Mouse (Mus musculus) kidney, adult 11 months (tissue): ENCODE measurements at regions not wholly inside any gene's neighbourhood (a gene's known extent, or its start where the extent isn't known, plus 50 kb on each side); places are given as distances from the start of the nearest gene placed in this dataset.

Experiments
- DNase-seq: peaks from one replicate; pipeline ENCODE4 v3.0.0; 2022

DNA sequence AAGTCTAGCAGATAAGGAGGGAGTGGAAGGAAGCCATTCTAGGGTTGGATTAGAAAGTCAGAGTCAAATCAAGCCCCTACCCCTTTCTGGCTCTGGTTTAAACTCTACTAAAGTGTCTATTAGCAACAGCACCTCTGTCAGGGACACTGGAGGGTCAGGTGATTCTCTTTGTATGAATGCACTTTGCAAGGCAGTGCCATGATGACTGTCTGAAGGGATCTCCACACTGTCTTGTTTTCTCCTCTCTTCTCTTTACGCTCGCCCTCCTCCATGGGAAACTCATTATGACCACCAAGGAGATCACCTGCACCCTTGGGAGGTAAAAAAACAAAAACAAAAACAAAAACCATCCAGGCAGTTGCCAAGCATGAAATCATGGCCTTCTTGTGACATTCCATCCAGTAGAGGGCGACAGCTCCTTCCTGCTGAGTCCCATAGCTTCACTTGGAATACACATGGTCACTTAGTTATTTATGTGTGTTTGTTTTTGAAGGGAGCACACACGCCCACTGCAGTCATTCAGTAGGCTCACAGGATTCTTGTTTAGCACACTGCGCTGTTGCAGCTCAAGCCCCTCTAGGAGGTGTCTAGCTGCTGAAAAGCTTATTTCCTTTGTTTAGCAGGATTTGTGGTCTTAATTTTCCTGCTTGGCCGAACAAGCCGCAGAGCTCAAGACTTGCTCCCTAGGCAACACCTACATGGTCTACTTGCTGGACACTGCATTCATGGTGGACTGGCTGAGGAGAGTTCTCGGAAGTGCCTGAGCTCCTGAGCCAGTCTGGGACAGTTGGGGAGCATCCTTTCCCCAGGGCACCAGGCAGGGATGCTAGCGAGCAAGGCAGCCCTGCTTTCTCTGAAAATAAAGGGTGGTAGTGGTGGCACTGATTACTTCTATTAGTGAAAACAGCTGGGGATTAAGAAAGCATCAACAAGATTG lies 195.2 kb upstream of the Bmper start:
- DNase-seq = peak; percentile 54

DNA sequence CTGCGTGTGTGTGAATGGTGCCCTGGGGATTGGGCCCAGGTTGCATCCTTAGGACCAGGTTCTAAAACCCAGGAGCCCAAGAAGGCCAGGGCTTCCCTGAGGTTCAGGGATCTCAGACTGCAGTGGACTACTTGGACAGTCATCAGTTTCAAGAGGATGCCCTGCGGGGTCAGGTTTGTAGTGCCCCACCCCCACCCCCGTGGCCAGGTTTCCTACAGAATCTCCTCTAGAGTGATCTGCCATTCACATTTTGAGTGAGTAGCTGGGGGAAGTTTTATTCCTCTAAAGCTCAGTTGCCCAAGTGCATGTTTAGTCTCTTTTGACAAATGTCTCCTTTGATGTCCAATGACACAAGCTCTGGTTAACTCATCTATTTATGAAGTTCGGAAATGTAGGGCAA lies 193.5 kb upstream of the Bmper start:
- no peak for DNase-seq

DNA sequence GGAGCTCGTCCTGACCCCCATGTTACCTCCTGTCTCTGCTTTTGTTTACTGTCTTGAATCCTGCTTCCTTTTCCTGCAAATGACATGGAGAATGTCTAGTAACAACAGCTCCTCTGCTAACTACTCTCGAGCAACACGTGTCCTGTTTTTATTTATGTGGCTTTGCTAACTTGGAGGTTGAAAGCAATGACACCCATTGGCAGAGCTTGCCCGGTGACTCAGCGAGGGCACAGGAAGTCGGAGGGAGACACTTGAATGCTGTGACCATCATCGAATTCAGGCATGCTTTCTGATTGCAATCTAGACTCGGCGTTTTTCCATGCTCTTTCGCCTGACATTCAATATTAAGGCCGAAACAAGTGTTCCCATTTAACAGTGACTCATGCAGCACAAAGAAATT lies 192.7 kb upstream of the Bmper start:
- peak; percentile 46 for DNase-seq

DNA sequence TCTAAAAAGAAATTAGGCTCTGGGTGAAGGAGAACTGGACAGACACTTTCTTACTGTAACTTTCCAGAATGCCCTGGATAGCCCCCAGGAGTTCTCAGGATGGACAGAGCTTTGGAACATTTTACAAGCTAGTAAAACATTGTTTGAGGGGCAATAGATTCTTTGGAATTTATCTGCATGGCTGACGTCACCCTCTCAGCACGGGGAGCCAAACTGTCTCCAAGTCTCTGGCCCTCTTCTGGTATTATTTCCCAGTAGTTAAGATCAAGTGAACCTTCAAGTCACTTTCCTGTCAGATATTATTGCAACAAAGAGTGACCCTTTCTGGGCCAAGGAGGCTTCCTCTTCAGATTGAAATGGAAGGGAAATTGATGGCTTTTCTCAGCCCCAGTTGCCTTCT lies 192.3 kb upstream of the Bmper start:
- DNase-seq = no peak

DNA sequence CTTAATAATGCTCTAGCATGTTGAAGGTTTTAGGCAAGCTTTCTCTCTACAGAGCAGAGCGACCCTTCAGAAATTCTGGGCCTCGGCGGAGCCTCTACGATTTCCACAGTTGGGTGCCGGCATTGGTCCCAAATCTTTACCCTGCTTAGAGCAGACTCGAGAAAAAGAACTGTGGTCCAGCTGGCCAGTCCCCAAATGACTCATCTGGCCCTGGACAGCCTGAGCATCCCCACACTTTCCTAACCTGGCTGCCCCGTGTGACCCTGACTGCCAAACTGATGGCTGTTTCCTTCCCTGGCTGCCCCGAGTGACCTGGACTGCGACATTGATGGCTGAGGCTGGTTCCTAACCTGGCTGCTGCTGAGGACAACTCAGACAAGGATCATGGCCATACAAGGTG lies 191.0 kb upstream of the Bmper start:
- peak; percentile 45 for DNase-seq

DNA sequence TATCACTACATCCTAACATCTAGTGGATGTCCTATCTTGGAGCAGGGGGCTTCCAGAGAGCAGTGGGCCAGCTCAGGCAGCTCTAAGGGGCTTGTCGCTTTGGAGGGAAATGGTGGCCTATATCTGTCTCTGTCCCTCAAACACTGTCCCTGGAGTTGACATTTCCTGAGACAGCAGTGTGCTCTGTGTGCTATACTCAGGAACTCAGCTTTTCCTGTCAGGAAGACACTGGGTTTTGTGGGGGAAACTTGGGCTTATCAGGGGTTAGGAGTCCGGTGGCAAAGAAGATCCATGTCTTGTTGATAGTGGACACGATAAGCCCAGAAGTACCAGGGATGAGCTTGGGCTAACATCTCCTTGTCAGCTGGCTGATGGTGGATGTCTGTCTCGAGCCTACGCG lies 187.6 kb upstream of the Bmper start:
- no peak for DNase-seq

DNA sequence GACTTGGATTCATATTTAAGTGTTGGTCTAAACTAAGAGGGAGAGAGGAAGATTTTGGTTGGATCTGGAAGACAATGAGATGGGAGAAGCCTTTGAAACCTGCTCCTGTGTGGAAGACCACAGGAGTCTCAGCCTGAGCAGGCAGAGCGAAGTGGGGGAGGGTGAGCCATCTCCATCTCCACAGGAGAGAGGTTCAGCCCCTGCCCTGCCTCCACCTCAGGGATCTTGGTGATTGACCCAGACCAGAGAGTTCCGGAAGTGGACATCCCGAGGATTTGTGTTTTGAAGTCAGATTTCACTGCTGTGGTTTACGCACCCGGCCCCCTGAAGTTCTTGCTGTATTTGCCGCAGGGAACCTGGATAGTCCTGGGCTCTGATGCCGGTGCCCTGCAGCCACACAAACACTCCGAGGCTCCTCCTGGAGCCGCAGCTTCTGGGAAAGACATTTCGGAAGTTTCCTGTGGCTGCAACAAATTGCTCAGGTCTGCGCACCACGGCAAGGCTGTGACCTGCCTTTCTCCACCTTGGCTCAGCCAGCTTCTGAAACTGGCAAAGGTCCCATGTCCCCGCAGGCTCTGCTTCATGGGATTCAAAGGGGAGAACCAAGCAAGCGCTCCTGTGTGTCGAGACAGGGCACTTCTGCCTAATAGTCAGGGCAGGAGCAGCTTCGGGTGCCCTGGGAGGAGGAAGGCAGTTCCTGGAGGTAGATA lies 186.8 kb upstream of the Bmper start:
- DNase-seq = peak; percentile 12

DNA sequence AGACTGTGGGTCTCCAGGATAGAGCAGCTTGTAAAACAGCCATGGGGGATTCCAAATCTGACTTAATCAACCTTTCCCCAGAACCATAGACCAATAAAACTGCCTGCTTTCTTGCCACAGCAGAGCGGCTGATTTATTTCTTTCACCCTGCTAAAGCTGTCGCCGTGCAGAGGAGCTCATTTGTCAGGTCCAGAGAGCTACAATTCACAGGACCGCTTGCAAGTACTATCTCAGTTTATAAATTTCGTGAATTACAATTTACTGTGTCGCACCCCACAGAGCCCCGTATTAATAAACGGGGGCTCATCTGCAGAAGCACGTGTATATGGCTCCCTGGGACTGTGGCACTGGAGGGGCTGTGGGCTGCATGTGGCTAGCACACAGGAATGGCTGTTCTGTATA lies 185.4 kb upstream of the Bmper start:
- no peak for DNase-seq

DNA sequence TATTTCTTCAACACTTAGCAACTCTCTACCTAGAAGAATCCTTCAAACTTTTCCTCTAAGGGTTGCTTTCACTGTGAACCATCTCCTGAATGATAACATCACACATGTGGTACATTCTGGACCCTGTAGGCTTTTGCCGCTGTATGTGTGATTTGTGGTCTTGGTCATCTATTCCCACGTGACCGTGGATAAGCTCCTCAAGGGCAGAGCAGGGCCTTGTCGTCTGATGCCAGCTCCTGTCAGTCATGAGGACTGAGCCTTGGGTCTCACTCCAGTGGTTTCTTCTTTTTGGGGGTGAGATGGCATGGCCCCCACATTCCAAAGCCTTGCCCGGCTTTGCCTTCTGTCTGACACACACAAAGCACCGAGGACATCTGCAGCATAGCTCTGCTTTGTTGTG lies 183.3 kb upstream of the Bmper start:
- DNase-seq = no peak

DNA sequence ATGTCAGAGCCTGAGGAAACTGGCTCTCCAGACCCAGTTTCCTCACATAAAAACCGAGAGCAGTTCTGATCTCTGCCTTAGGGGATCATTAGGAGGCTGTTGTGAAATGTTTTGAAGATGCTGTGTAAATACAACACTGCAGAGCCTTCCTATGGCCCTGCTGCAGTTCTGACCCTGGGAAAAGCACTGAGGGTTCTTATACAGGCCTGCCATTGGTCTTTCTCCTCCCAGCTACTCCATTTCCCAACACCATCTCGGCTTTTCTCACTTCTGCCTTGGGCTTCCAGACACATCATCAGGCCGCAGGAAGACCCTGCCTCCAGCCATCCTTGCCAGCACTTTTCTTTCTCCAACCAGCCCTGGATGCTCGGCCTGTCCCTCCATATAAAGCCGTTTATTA lies 181.9 kb upstream of the Bmper start:
- DNase-seq = no peak

DNA sequence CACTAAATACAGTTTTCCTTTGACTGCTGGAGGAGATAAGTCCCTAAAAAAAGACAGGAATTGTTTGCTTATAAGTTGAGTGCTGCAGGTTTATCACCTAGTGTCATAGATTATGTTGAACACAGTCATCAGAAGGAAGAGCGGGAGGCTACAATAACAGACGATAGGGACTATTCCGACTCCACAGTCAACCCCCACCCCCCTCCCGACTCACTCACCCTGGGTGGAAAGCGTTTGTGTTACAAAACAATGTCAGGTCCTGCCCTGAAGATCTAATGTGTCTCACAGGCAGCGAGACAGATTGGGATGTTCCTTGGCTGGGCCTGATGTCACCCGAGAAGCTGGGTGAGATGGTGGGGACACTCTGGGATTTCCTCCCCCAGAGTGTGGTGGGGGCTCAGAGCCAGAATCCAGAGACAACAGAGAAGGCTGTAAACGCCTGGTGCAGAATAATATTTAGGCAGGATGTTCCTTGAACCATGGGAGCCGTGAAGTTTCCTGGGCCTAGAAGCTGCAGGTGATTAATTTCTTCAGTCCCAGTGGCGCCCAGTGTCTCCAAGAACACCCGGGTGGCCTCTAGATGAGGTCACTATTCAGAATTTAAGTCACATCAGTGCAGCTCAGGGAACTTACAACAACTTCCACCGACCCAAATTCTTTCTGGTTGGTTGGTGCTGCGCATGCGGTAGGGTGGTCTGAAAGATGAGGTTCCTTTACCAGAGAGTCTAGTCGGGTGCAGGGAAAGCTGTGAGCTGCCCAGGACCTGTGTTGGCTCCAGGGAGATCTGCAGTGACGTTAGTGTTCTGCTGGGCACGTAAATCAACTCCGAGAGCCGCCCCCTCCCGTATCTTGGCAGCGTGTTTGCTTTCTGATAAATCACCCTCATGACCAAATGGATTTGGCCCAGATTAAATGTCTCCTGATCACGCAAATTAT lies 181.1 kb upstream of the Bmper start:
- DNase-seq = no peak

DNA sequence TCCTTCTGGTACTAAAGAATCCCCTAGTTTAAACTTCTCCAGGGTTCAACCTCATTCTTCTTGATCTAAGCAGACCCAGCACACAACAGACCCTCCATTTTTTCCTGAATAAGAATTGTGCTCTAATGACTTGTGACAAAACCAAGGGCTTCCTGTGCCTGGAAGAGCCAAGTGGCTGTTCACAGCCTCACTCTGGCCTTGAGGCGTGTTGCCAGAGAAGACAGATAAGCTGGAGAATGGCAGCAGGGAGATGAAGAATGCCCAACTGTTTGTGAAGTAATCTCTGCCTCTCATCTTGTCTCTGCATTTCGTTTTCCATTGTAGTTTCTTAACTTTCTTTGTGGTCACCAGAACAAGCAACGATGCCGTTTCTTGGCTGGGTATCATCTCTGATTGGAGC lies 179.9 kb upstream of the Bmper start:
- DNase-seq = no peak

DNA sequence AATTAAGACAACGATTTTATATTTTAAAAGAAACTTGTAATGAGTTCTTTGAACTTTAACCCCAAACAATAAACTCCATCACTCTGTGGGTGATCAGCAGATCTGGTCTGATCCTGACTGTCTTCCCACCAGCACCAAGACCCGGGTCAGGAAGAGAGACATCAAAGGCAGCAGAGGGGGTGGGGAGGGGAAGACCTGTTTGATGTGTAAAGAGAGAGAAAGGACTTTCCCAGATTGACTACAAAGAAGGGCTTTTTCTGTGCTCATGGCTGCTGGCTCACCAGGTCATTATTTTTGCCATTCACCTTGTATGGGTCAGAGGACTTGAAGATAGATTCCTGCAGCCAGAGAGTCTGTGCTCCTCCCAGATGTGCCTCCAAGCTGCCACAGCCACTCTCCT lies 177.4 kb upstream of the Bmper start:
- no peak for DNase-seq

DNA sequence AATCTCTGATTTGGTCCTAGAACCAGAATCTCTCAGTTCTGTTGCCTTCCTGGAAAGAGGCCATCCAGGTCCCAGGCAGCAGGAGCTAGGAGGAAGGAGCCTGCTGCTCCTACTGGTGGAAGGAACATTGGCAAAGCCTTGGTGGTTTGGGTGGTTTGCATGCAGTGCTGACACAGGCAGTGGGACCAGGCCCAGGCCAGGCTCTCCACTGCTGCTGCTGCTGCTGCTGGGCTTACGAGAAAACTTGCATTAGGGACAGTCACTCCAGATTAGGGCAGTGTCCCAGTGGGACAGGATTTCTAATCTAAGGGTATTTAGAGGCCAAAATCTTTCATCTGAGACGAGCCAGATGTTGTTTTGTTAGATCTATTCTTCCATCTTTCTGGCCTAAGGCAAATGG lies 172.1 kb upstream of the Bmper start:
- DNase-seq = no peak

DNA sequence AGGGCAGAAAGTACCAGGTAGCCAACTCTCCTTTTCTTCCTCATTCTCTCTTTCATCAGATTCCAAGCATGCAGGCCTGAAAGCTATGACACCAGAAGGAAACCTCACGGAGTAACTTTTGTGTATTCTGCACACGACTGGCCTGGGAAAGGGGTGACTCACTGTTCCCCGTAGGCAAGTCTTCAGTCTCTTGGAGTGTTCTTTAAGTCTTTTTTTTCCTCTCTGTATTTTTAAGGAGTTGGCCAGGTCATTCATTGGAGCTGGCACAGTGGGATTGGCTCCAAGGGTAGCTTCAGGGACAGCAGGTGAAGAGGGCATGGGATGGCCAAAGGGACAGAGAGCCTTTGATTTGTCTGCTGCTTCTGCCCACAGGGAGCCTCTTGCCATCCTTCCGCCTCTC lies 163.3 kb upstream of the Bmper start:
- no peak for DNase-seq

DNA sequence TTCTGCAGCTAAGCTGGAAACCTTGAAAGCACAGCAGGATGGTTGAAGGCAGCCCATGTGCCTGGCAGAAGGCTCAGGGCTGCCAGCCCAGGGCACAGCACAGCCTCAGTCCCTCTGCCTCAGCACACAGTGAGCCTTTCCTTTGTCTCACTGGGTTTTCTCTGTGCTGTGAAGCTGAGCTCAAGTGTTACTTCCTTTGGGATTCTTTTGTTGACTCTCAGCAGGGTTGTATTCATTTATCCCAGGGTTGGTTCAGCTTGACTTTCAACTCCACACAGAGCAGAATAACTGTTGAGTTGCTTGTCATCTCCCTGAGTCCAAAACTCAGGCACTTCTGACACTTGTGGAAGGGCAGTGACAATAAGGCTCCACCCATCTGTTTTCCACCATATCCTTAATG lies 162.3 kb upstream of the Bmper start:
- DNase-seq = no peak

DNA sequence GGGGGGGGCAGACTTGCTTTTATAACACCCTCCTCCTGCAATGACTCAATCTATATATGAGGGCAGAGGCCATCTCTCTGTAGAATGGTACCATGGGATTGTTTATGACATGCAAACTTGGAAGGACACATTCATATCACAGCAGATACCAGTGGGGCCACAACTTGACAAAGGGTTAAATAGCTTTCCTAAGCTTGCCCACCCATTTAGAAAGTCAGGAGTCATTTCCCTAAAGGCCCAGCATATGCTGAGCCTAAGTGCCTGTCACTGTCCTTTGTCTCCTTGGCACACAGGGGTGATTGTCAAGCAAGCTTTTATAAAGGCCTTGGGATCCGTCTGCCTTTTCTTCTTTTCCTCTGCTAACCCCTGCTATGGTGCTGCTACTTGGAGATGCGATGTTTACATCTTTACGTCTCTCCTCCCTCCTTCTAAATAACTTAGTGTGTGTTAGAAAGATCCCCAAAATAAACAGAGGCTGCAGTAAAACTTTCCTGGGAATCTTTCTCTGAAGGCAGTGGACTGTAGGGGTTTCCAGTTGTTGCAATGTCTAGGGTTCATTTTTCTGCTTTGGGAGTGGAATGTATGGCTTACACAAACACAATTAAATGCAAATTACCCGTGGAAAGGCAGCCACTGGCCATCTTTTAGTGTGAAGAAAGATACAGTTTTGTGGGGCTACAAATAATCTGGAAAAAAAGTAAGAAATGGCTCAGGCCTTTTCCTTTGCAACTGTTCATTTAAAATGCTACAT lies 161.5 kb upstream of the Bmper start:
- DNase-seq = no peak

DNA sequence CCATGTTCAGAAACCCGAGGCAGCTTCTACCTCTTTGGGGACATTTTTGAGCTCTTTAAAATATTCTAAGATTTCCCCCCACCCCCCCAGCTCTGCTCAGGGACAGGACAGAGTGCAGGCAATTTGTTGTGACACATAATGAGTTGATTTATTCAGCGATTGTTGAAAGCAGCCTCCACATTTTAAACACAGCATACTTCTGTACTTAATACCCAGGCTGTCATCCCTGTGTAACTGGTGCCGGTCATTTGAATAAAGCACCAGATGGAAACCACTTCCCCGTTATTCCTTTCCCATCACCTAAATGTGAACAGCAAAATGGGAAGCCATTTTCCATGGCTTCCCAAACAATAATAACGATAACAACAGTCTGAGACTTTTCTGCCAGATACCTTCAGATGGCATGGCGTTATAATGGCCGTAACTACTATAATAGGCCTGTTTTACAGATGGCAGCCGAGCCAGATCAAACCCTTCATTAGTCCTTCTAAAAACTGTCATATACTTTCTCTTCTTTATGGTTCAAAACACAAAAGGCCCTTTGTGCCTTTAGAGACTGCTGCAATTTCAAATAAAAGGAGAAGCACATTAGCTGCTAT lies 160.7 kb upstream of the Bmper start:
- no peak for DNase-seq

DNA sequence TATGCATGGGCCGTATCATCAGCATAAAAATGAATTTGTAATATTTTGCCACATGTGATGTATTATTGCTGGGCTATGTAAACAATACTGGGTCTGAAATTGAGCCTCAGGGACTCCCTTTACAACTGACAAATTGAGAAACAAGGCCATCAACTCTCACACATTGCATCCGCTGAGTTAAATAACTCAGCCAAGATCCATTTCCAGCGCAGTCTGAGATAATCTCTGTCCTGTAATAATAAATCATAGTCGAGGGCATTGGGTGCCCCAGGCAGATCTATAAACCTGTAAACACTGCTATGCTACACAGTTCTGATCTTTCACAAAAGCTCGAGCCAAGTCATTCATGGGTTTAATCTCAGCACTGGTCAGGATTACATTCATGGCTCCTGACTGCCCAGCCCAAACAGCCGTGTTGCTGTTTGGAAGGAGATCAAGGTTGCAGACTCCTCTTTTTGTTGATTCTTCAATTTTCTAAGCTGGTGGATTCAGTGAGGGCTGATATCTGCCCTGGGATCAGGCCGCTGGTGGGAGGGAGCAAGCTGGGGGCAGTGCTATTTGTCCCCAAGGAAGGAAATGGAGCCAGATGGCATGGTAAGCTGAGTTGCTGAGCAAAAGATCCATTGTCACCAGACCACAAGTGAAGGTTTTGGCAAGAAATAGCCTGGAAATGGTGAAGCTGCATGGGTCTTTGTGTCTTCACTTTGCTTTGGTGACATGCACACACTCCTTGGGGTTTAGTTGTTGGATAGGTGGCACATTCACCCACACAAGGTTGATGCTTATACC lies 160.0 kb upstream of the Bmper start:
- DNase-seq = no peak

DNA sequence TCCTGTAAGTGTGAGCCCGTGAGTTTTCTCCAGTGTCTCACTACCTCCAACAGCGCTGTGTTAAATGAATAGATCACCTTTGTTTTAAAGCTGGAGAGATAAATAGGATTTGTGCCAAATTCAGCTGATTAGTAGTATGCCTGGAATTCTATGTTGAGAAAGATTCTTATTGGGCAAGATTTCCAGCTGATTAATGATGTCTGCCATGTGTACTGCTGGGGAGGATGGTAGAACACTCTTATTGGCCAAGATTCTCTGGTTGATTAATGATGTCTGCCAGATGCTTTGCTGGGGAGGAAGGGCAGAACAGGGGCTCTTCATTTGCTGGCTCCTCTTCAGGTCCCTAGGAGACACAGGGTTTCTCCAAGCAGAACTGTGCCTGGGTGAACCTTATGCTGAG lies 158.9 kb upstream of the Bmper start:
- no peak for DNase-seq

DNA sequence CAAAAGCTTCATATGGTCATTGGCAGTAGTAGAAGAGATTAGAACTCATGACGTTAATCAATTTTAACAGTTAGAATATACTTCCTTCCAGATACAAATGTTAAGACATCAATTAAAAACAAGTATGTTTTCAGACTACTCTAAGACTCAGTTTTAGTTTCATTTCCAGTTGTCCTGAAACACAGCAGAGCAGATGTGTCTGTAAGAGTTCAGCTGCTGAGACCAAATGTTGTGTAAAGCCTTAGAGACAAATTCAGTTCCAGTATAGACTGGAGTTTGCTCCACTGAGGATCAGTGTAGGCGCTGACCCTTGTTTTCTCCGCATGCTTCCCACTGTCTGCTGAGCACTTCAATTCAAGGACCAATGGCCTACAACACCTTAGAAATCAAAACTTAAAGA lies 158.1 kb upstream of the Bmper start:
- DNase-seq = no peak
